Mouse (Mus musculus): ENCODE results near the gene Ndufs3. TPM values are rescaled to one million over a fixed set of nuclear protein-coding genes. Genes with fewer than 3 reads are reported as not detected.

Gene Ndufs3
- polyA plus RNA-seq, 1 experiment = 57.6 TPM

- WGBS = 75% methylated on average over 3 of the region's 3 CpGs
- H3K4me3 ChIP-seq (replicated peaks; ENCODE audit: control insufficient read depth, low read depth, low read length) = no peak overlapping the region
These were observed 33.7 kb upstream of the Ndufs3 start for GRCm38 (mm10) chr2:90938362-90938761.

GRCm38 (mm10) chr2:90932273-90932672 lies 27.6 kb upstream of the Ndufs3 start:
- no peak overlapping the region for H3K4me3 ChIP-seq (replicated peaks; ENCODE audit: control insufficient read depth, low read depth, low read length)
- no peak overlapping the region for H3K27ac ChIP-seq (ENCODE audit: control insufficient read depth, insufficient read depth, low read depth, low read length, poor library complexity)
- 51% methylated on average over 2 of the region's 2 CpGs for WGBS
- TF ChIP-seq CTCF (IDR thresholded peaks at IDR 0.05; ENCODE audit: control insufficient read depth, insufficient read depth, low read length) = no peak
- TF ChIP-seq POLR2A (IDR thresholded peaks at IDR 0.05; ENCODE audit: borderline replicate concordance, control insufficient read depth, low read depth, low read length) = no peak
- H3K4me1 ChIP-seq (ENCODE audit: control insufficient read depth, insufficient read depth, low read length) = no peaks in the 10 kb centered on the region

More at GRCm38 (mm10) chr2:90938362-90938761, 33.7 kb upstream of the Ndufs3 start:
- Histone ChIP-seq H3K27ac (ENCODE audit: control insufficient read depth, insufficient read depth, low read depth, low read length, poor library complexity) (no peak overlapping the region), H3K4me1 (ENCODE audit: control insufficient read depth, insufficient read depth, low read length) (no peaks in the 10 kb centered on the region)
- TF ChIP-seq POLR2A (IDR thresholded peaks at IDR 0.05; ENCODE audit: borderline replicate concordance, control insufficient read depth, low read depth, low read length) (no peak), CTCF (IDR thresholded peaks at IDR 0.05; ENCODE audit: control insufficient read depth, insufficient read depth, low read length) (no peak)

GRCm38 (mm10) chr2:90931829-90932228 lies 27.2 kb upstream of the Ndufs3 start:
- 80% methylated on average over 8 of the region's 8 CpGs for whole genome bisulfite sequencing
- TF ChIP-seq CTCF (IDR thresholded peaks at IDR 0.05; ENCODE audit: control insufficient read depth, insufficient read depth, low read length) = no peak
- TF ChIP-seq POLR2A (IDR thresholded peaks at IDR 0.05; ENCODE audit: borderline replicate concordance, control insufficient read depth, low read depth, low read length) = no peak
- H3K27ac ChIP-seq (ENCODE audit: control insufficient read depth, insufficient read depth, low read depth, low read length, poor library complexity) = no peak overlapping the region

GRCm38 (mm10) chr2:90928566-90928965 lies 23.9 kb upstream of the Ndufs3 start:
- no peaks in the 10 kb centered on the region for H3K4me1 ChIP-seq (ENCODE audit: control insufficient read depth, insufficient read depth, low read length)
- 89% methylated on average over 13 of the region's 13 CpGs for WGBS
- no peak for TF ChIP-seq POLR2A (IDR thresholded peaks at IDR 0.05; ENCODE audit: borderline replicate concordance, control insufficient read depth, low read depth, low read length)
- no peak for TF ChIP-seq CTCF (IDR thresholded peaks at IDR 0.05; ENCODE audit: control insufficient read depth, insufficient read depth, low read length)
- no peak overlapping the region for H3K27ac ChIP-seq (ENCODE audit: control insufficient read depth, insufficient read depth, low read depth, low read length, poor library complexity)
- H3K4me3 ChIP-seq (replicated peaks; ENCODE audit: control insufficient read depth, low read depth, low read length) = no peak overlapping the region

More at GRCm38 (mm10) chr2:90931829-90932228, 27.2 kb upstream of the Ndufs3 start:
- H3K4me3 ChIP-seq (replicated peaks; ENCODE audit: control insufficient read depth, low read depth, low read length) = no peak overlapping the region
- no peaks in the 10 kb centered on the region for H3K4me1 ChIP-seq (ENCODE audit: control insufficient read depth, insufficient read depth, low read length)

GRCm38 (mm10) chr2:90922636-90923035 lies 18.0 kb upstream of the Ndufs3 start:
- Histone ChIP-seq H3K27ac (ENCODE audit: control insufficient read depth, insufficient read depth, low read depth, low read length, poor library complexity) (no peak overlapping the region), H3K4me1 (ENCODE audit: control insufficient read depth, insufficient read depth, low read length) (no peaks in the 10 kb centered on the region; the same call in 1 of the 2 replicates), H3K4me3 (replicated peaks; ENCODE audit: control insufficient read depth, low read depth, low read length) (no peak overlapping the region)
- no peak for TF ChIP-seq CTCF (IDR thresholded peaks at IDR 0.05; ENCODE audit: control insufficient read depth, insufficient read depth, low read length)
- WGBS = 65% methylated on average over 2 of the region's 2 CpGs

- 89% methylated on average over 1 of the region's 1 CpGs for WGBS
- H3K27ac ChIP-seq (ENCODE audit: control insufficient read depth, insufficient read depth, low read depth, low read length, poor library complexity) = no peak overlapping the region
- H3K4me1 ChIP-seq (ENCODE audit: control insufficient read depth, insufficient read depth, low read length) = no peaks in the 10 kb centered on the region; the same call in 1 of the 2 replicates
- no peak overlapping the region for H3K4me3 ChIP-seq (replicated peaks; ENCODE audit: control insufficient read depth, low read depth, low read length)
- no peak for TF ChIP-seq CTCF (IDR thresholded peaks at IDR 0.05; ENCODE audit: control insufficient read depth, insufficient read depth, low read length)
- no peak for TF ChIP-seq POLR2A (IDR thresholded peaks at IDR 0.05; ENCODE audit: borderline replicate concordance, control insufficient read depth, low read depth, low read length)
These were observed 16.6 kb upstream of the Ndufs3 start for GRCm38 (mm10) chr2:90921178-90921577.

- Histone ChIP-seq H3K4me3 (replicated peaks; ENCODE audit: control insufficient read depth, low read depth, low read length) (peak overlapping the region; percentile 65), H3K4me1 (ENCODE audit: control insufficient read depth, insufficient read depth, low read length) (no peaks in the 10 kb centered on the region; the same call in 1 of the 2 replicates), H3K27ac (ENCODE audit: control insufficient read depth, insufficient read depth, low read depth, low read length, poor library complexity) (peak overlapping the region; percentile 69)
- WGBS = 10% methylated on average over 16 of the region's 16 CpGs
- TF ChIP-seq CTCF (IDR thresholded peaks at IDR 0.05; ENCODE audit: control insufficient read depth, insufficient read depth, low read length) (no peak), POLR2A (IDR thresholded peaks at IDR 0.05; ENCODE audit: borderline replicate concordance, control insufficient read depth, low read depth, low read length) (peak; percentile 6; the same call in 1 of the 2 replicates)
These were observed 13.5 kb upstream of the Ndufs3 start for GRCm38 (mm10) chr2:90917999-90918698.

- no peaks in the 10 kb centered on the region; the same call in 1 of the 2 replicates for H3K4me1 ChIP-seq (ENCODE audit: control insufficient read depth, insufficient read depth, low read length)
- under 1% methylated on average over 73 of the region's 73 CpGs for WGBS
- H3K4me3 ChIP-seq (replicated peaks; ENCODE audit: control insufficient read depth, low read depth, low read length) = peak overlapping the region; percentile 65
- peak overlapping the region; percentile 69 for H3K27ac ChIP-seq (ENCODE audit: control insufficient read depth, insufficient read depth, low read depth, low read length, poor library complexity)
- TF ChIP-seq POLR2A (IDR thresholded peaks at IDR 0.05; ENCODE audit: borderline replicate concordance, control insufficient read depth, low read depth, low read length) = peak; percentile 7; the same call in 1 of the 2 replicates
- no peak for TF ChIP-seq CTCF (IDR thresholded peaks at IDR 0.05; ENCODE audit: control insufficient read depth, insufficient read depth, low read length)
These were observed 12.8 kb upstream of the Ndufs3 start for GRCm38 (mm10) chr2:90917233-90917998.
